Mouse (Mus musculus) ES-E14 (cell line): ENCODE results near the gene 4933424G06Rik. TPM values are rescaled to one million over a fixed set of nuclear protein-coding genes. Genes with fewer than 3 reads are reported as not detected.

Source experiments
- DNase-seq: peaks from one replicate; pipeline ENCODE4 v3.0.0-alpha.2; 2013; ENCODE audit warnings: low read depth, low spot score
- H3K27ac ChIP-seq: 2 replicates; pipeline ENCODE4 v1.5.1; 2012; ENCODE audit warnings: low read depth, mild to moderate bottlenecking, low read length, moderate library complexity, mixed read lengths; ENCODE audit not compliant: poor library complexity, insufficient read depth, severe bottlenecking
- H3K36me3 ChIP-seq: 2 replicates; pipeline ENCODE4 v1.6.1; 2012; ENCODE audit warnings: mild to moderate bottlenecking, low read length, moderate library complexity, mixed read lengths; ENCODE audit not compliant: control insufficient read depth, poor library complexity, insufficient read depth, severe bottlenecking
- H3K4me1 ChIP-seq, 2 experiments: fragments of 150-350 bp in 1 of 2; sonication (generic) in 1 of 2; 2 replicates each; pipeline ENCODE4 v1.6.1; 2012; ENCODE audit warnings: low read length in 2 of 2, mild to moderate bottlenecking in 1 of 2, mixed read lengths in 1 of 2; ENCODE audit not compliant: control insufficient read depth in 2 of 2, insufficient read depth in 2 of 2, poor library complexity in 1 of 2
- H3K4me3 ChIP-seq, 2 experiments: fragments of 150-350 bp in 1 of 2; sonication (generic) in 1 of 2; 2 replicates each; pipeline ENCODE4 v1.5.1; 2012; ENCODE audit warnings: low read length in 2 of 2, low read depth in 1 of 2, mild to moderate bottlenecking in 1 of 2, mixed read lengths in 1 of 2; ENCODE audit not compliant: insufficient read depth in 1 of 2, poor library complexity in 1 of 2, severe bottlenecking in 1 of 2
- H3K9ac ChIP-seq: 2 replicates; pipeline ENCODE4 v1.6.1; 2012; ENCODE audit warnings: low read depth, mild to moderate bottlenecking, low read length, mixed read lengths; ENCODE audit not compliant: poor library complexity, insufficient read depth, severe bottlenecking
- H3K9me3 ChIP-seq: fragments of 150-350 bp; sonication (generic); 2 replicates; pipeline ENCODE4 v1.6.1; 2012; ENCODE audit warnings: low read depth, mild to moderate bottlenecking, low read length; ENCODE audit not compliant: control insufficient read depth, insufficient read depth
- CHD2 ChIP-seq: IDR thresholded peaks from 2 replicates; pipeline ENCODE4 v1.6.1; 2014; ENCODE audit warnings: mild to moderate bottlenecking, low read depth, low read length, inconsistent platforms
- HCFC1 ChIP-seq: IDR thresholded peaks from 2 replicates; pipeline ENCODE4 v1.6.1; 2012; ENCODE audit warnings: low read length, inconsistent platforms, borderline replicate concordance; ENCODE audit not compliant: insufficient read depth
- MAFK ChIP-seq: IDR thresholded peaks from 2 replicates; pipeline ENCODE4 v1.6.1; 2014; ENCODE audit warnings: mild to moderate bottlenecking, low read depth, low read length, inconsistent platforms; ENCODE audit not compliant: insufficient read depth
- ZC3H11A ChIP-seq: IDR thresholded peaks from 2 replicates; pipeline ENCODE4 v1.6.1; 2012; ENCODE audit warnings: low read depth, mild to moderate bottlenecking, inconsistent platforms, low read length, borderline replicate concordance
- ZNF384 ChIP-seq: IDR thresholded peaks from 2 replicates; pipeline ENCODE4 v1.6.1; 2012; ENCODE audit warnings: low read depth, low read length, inconsistent platforms
- in situ Hi-C, 2 experiments: fragments of 600-800 bp; cut with MboI; formaldehyde crosslinking; loops; one replicate each; pipeline ENCODE4 v1.15.1; 2025; ENCODE audit warnings: low sequenced_read_pairs in 2 of 2, inconsistent platforms in 1 of 2; ENCODE audit not compliant: unreplicated experiment in 2 of 2
- total RNA-seq: library from RNA; depleted of rRNA; stranded (reverse); fragments of 300-350 nt; gene quantifications from 2 replicates; pipeline ENCODE4 v1.2.3, GENCODE M21; 2012

The 4933424G06Rik gene
- total RNA-seq, 1 experiment: not detected

- H3K27ac ChIP-seq: no peak overlapping the region
- in situ Hi-C loops: no loop called here
- no peak for DNase-seq
- no peaks in the 10 kb centered on the region for H3K9me3 ChIP-seq
- H3K36me3 ChIP-seq: no peaks in the 10 kb centered on the region
- no peak for TF ChIP-seq ZC3H11A
- no peak for TF ChIP-seq ZNF384
- TF ChIP-seq CHD2: no peak
- no peak for TF ChIP-seq HCFC1
- TF ChIP-seq MAFK: no peak
- H3K4me3 ChIP-seq: no peak overlapping the region
- H3K4me1 ChIP-seq: peaks cover 0 to 7% of the 10 kb centered on the region in 2 experiments; a peak in 1 of 4 replicates
- no peak overlapping the region for H3K9ac ChIP-seq
Observed at GRCm38 (mm10) chr1:36745661-36746060, 35.7 kb downstream of the 4933424G06Rik start.

GRCm38 (mm10) chr1:36746452-36746851, 36.5 kb downstream of the 4933424G06Rik start:
- Histone ChIP-seq H3K27ac (no peak overlapping the region), H3K4me3 (no peak overlapping the region), H3K9ac (no peak overlapping the region), H3K36me3 (no peaks in the 10 kb centered on the region), H3K9me3 (no peaks in the 10 kb centered on the region), H3K4me1 (peaks cover 0 to 7% of the 10 kb centered on the region in 2 experiments; a peak in 1 of 4 replicates)
- in situ Hi-C loops: no loop called here
- peak; percentile 44 for DNase-seq
- no peak for TF ChIP-seq ZNF384
- no peak for TF ChIP-seq CHD2
- TF ChIP-seq MAFK: no peak
- no peak for TF ChIP-seq HCFC1
- TF ChIP-seq ZC3H11A: no peak

GRCm38 (mm10) chr1:36753932-36754675, 44.2 kb downstream of the 4933424G06Rik start:
- TF ChIP-seq ZNF384 (no peak), MAFK (no peak), ZC3H11A (no peak), HCFC1 (no peak), CHD2 (no peak)
- DNase-seq: no peak
- in situ Hi-C loops: no loop called here

GRCm38 (mm10) chr1:36758553-36758952, 48.6 kb downstream of the 4933424G06Rik start:
- H3K36me3 ChIP-seq: no peaks in the 10 kb centered on the region
- H3K9me3 ChIP-seq: no peaks in the 10 kb centered on the region
- in situ Hi-C loops: no loop called here
- no peak for TF ChIP-seq HCFC1
- TF ChIP-seq ZC3H11A: no peak
- TF ChIP-seq MAFK: no peak
- TF ChIP-seq CHD2: no peak
- TF ChIP-seq ZNF384: no peak
- no peak overlapping the region for H3K9ac ChIP-seq
- peaks cover 1 to 4% of the 10 kb centered on the region in 2 experiments; a peak in 2 of 4 replicates for H3K4me1 ChIP-seq
- no peak for DNase-seq
- no peak overlapping the region for H3K27ac ChIP-seq
- peak overlapping the region in 1 of 2 experiments; percentile 60; a peak in 2 of 4 replicates for H3K4me3 ChIP-seq

More at GRCm38 (mm10) chr1:36753932-36754675, 44.2 kb downstream of the 4933424G06Rik start:
- no peaks in the 10 kb centered on the region for H3K36me3 ChIP-seq
- no peak overlapping the region for H3K27ac ChIP-seq
- H3K4me1 ChIP-seq: peaks cover 1 to 4% of the 10 kb centered on the region in 2 experiments; a peak in 2 of 4 replicates
- H3K9me3 ChIP-seq: no peaks in the 10 kb centered on the region
- H3K9ac ChIP-seq: no peak overlapping the region
- H3K4me3 ChIP-seq: no peak overlapping the region
